In the genomic region with DNA sequence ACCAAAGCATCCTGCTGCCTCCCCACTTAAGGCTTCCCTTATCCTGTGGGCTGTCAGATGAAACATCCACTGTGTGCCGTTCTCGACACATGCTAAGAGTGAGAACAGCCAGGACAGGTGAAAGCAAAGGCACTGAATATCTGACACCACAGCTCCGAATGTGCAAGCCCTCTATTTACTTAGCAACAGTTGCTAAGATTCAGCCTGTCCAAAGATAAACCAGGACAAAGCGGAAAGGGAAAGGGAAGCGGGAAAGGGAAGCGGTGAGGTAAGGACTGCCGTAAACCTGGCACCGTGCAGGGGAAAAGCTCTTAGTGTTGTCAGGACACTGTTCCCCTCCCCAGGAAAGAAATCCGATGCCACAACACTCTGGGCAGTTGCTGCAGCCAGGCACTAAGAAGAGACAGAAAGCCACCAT, we compare ENCODE assay signal across 8 mouse cellular contexts.
DNase-seq lines count a peak whose midpoint lies in the region; ATAC-seq and TF ChIP-seq lines count a peak whose summit lies in the region.

No protein-coding gene starts in this region.

- no peaks in the 10 kb centered on the region for H3K36me3 ChIP-seq in forebrain, embryonic 10.5 days (replicated peaks)
- H3K36me3 ChIP-seq in forebrain, embryonic 11.5 days (ENCODE audit: control insufficient read depth, insufficient read depth, low read length), result no peaks in the 10 kb centered on the region
- no peaks in the 10 kb centered on the region for H3K36me3 ChIP-seq in intestine, embryonic 14.5 days (ENCODE audit: control insufficient read depth, insufficient read depth, low read length)
- H3K36me3 ChIP-seq in lung, embryonic 14.5 days (ENCODE audit: insufficient read depth), result no peaks in the 10 kb centered on the region

- TF ChIP-seq CTCF in embryonic fibroblast, embryonic 13.5 days (IDR thresholded peaks at IDR 0.05; ENCODE audit: borderline replicate concordance, insufficient read depth, low read length), result no peak
- no peak for TF ChIP-seq CTCF in lung, embryonic 14.5 days (IDR thresholded peaks at IDR 0.05; ENCODE audit: low read depth)

- TF ChIP-seq POLR2A in embryonic fibroblast, embryonic 13.5 days (IDR thresholded peaks at IDR 0.05; ENCODE audit: low read depth, low read length), result no peak

- H3K4me2 ChIP-seq in forebrain, embryonic 11.5 days (ENCODE audit: low read depth, low read length, severe bottlenecking), result no peak overlapping the region
- H3K4me2 ChIP-seq in intestine, embryonic 14.5 days (ENCODE audit: low read length), result no peak overlapping the region
- peak overlapping the region; percentile 32; the same call in 1 of the 2 replicates for H3K4me2 ChIP-seq in lung, embryonic 14.5 days

- no peaks in the 10 kb centered on the region for H3K27me3 ChIP-seq in forebrain, embryonic 10.5 days (ENCODE audit: poor library complexity, severe bottlenecking)
- H3K27me3 ChIP-seq in forebrain, embryonic 11.5 days (ENCODE audit: control insufficient read depth, insufficient read depth, low read length), result no peaks in the 10 kb centered on the region
- H3K27me3 ChIP-seq in intestine, embryonic 14.5 days (replicated peaks; ENCODE audit: control insufficient read depth, insufficient read depth, low read length), result no peaks in the 10 kb centered on the region
- no peaks in the 10 kb centered on the region for H3K27me3 ChIP-seq in lung, embryonic 14.5 days (ENCODE audit: insufficient read depth, low read length)

- WGBS in forebrain, embryonic 10.5 days, result 75% methylated on average over 9 of the region's 9 CpGs
- WGBS in forebrain, embryonic 11.5 days, result 71% methylated on average over 9 of the region's 9 CpGs
- WGBS in intestine, embryonic 14.5 days, result 22% methylated on average over 9 of the region's 9 CpGs
- 24% methylated on average over 9 of the region's 9 CpGs for WGBS in lung, embryonic 14.5 days

- H3K9ac ChIP-seq in forebrain, embryonic 11.5 days (ENCODE audit: low read length), result no peak overlapping the region
- H3K9ac ChIP-seq in intestine, embryonic 14.5 days (ENCODE audit: low read length), result no peak overlapping the region
- no peak overlapping the region for H3K9ac ChIP-seq in lung, embryonic 14.5 days

- H3K4me1 ChIP-seq in forebrain, embryonic 10.5 days, result peaks cover 28% of the 10 kb centered on the region
- H3K4me1 ChIP-seq in forebrain, embryonic 11.5 days (replicated peaks; ENCODE audit: control insufficient read depth, insufficient read depth, low read length), result no peaks in the 10 kb centered on the region; the same call in 1 of the 2 replicates
- peaks cover 13% of the 10 kb centered on the region for H3K4me1 ChIP-seq in embryonic fibroblast, embryonic 13.5 days (ENCODE audit: control insufficient read depth, insufficient read depth, low read length)
- H3K4me1 ChIP-seq in intestine, embryonic 14.5 days (replicated peaks; ENCODE audit: control insufficient read depth, insufficient read depth, low read length), result peaks cover 9% of the 10 kb centered on the region
- H3K4me1 ChIP-seq in lung, embryonic 14.5 days (ENCODE audit: insufficient read depth), result peaks cover 10% of the 10 kb centered on the region; the same call in 1 of the 2 replicates

- no peaks in the 10 kb centered on the region for H3K9me3 ChIP-seq in forebrain, embryonic 10.5 days
- no peaks in the 10 kb centered on the region for H3K9me3 ChIP-seq in forebrain, embryonic 11.5 days (ENCODE audit: control insufficient read depth, low read length)
- H3K9me3 ChIP-seq in intestine, embryonic 14.5 days (ENCODE audit: control insufficient read depth, low read length), result no peaks in the 10 kb centered on the region
- H3K9me3 ChIP-seq in lung, embryonic 14.5 days (ENCODE audit: low read depth, low read length), result no peaks in the 10 kb centered on the region

- H3K4me3 ChIP-seq in forebrain, embryonic 10.5 days, result no peak overlapping the region
- no peak overlapping the region for H3K4me3 ChIP-seq in forebrain, embryonic 11.5 days (ENCODE audit: low read depth, low read length)
- no peak overlapping the region for H3K4me3 ChIP-seq in embryonic fibroblast, embryonic 13.5 days (ENCODE audit: insufficient read depth, low read length)
- no peak overlapping the region for H3K4me3 ChIP-seq in intestine, embryonic 14.5 days (ENCODE audit: low read depth, low read length)
- no peak overlapping the region for H3K4me3 ChIP-seq in lung, embryonic 14.5 days (ENCODE audit: low read depth, low read length)

- no peak for DNase-seq in forebrain, embryonic 10.5 days (ENCODE audit: extremely low spot score, low spot score)
- no peak for DNase-seq in forebrain, embryonic 11.5 days (ENCODE audit: low spot score)
- DNase-seq in intestine, embryonic 14.5 days (ENCODE audit: low spot score), result no peak
- DNase-seq in lung, embryonic 14.5 days, result peak; percentile 59
- DNase-seq in thymus, adult 18-20 months, result no peak

- H3K27ac ChIP-seq in forebrain, embryonic 10.5 days, result peak overlapping the region; percentile 33
- no peak overlapping the region for H3K27ac ChIP-seq in forebrain, embryonic 11.5 days (ENCODE audit: low read depth, low read length)
- peak overlapping the region; percentile 23; the same call in 1 of the 2 replicates for H3K27ac ChIP-seq in embryonic fibroblast, embryonic 13.5 days (ENCODE audit: insufficient read depth, low read length)
- H3K27ac ChIP-seq in intestine, embryonic 14.5 days (ENCODE audit: low read depth), result no peak overlapping the region; the same call in 1 of the 2 replicates
- peak overlapping the region; percentile 39; the same call in 1 of the 2 replicates for H3K27ac ChIP-seq in lung, embryonic 14.5 days (ENCODE audit: low read depth)

- ATAC-seq in forebrain, embryonic 11.5 days (replicated peaks; ENCODE audit: low FRiP score), result no peak
- ATAC-seq in intestine, embryonic 14.5 days (replicated peaks; ENCODE audit: low FRiP score, low TSS enrichment, low read depth), result 0 out of 2 replicates have a peak, but pooled peaks have one; percentile 47
- peak; percentile 40; the same call in 1 of the 2 replicates for ATAC-seq in lung, embryonic 14.5 days (ENCODE audit: insufficient read depth)
- ATAC-seq in inflammation-experienced regulatory T-cells, adult 6 months, result no peak
- no peak for ATAC-seq in cerebellum, adult (ENCODE audit: insufficient number of reproducible peaks, low FRiP score, low TSS enrichment)

Comparison
In these comparisons a context has a peak if more than half of its experiments do, and no peak if none do; other contexts are left out.
1. H3K27ac ChIP-seq: peak in forebrain, embryonic 10.5 days (single experiment), embryonic fibroblast, embryonic 13.5 days (single experiment) and lung, embryonic 14.5 days (single experiment); none in forebrain, embryonic 11.5 days (single experiment) and intestine, embryonic 14.5 days (single experiment).
2. ATAC-seq: peak in intestine, embryonic 14.5 days (single experiment) and lung, embryonic 14.5 days (single experiment); none in forebrain, embryonic 11.5 days (single experiment), inflammation-experienced regulatory T-cells, adult 6 months (single experiment) and cerebellum, adult (single experiment).